Mouse (Mus musculus) neural tube, embryonic 12.5 days (tissue): Measurements from ENCODE around the gene Acvrl1. TPM values are rescaled to one million over a fixed set of nuclear protein-coding genes. Genes with fewer than 3 reads are reported as not detected.

Source experiments
- ATAC-seq: fragments of 200-750 bp; cut with Nextera tagmentation; 2 replicates; pipeline ENCODE4 v1.8.0; 2017; ENCODE audit warnings: low read depth, mild to moderate bottlenecking, moderate TSS enrichment, moderate library complexity; ENCODE audit not compliant: low FRiP score
- H3K27ac ChIP-seq: fragments of 300-500 bp; sonication (generic); 2 replicates; pipeline ENCODE4 v1.5.1; 2016
- H3K27me3 ChIP-seq: fragments of 300-500 bp; sonication (generic); replicated peaks from 2 replicates; pipeline ENCODE4 v1.6.1; 2016; ENCODE audit warnings: mild to moderate bottlenecking
- H3K36me3 ChIP-seq: fragments of 300-500 bp; sonication (generic); 2 replicates; pipeline ENCODE4 v1.6.1; 2016; ENCODE audit warnings: mild to moderate bottlenecking
- H3K4me1 ChIP-seq: fragments of 300-500 bp; sonication (generic); 2 replicates; pipeline ENCODE4 v1.6.1; 2016
- H3K4me2 ChIP-seq: fragments of 300-500 bp; sonication (generic); replicated peaks from 2 replicates; pipeline ENCODE4 v1.6.1; 2016; ENCODE audit warnings: mild to moderate bottlenecking
- H3K4me3 ChIP-seq: fragments of 300-500 bp; sonication (generic); 2 replicates; pipeline ENCODE4 v1.5.1; 2016
- H3K9ac ChIP-seq: fragments of 300-500 bp; sonication (generic); 2 replicates; pipeline ENCODE4 v1.6.1; 2016; ENCODE audit warnings: mild to moderate bottlenecking
- H3K9me3 ChIP-seq: fragments of 300-500 bp; sonication (generic); 2 replicates; pipeline ENCODE4 v1.6.1; 2016; ENCODE audit warnings: mild to moderate bottlenecking
- WGBS: fragments of 180-500 bp; shearing (Covaris S2); methylation state at CpG from one replicate; pipeline ENCODE4 v1.1.7; 2016; 5-methylcytosine and 5-hydroxymethylcytosine counted together
- polyA plus RNA-seq: library from polyadenylated mRNA; unstranded; fragments of >200 nt; fragmentation: Nextera tagmentation; extraction: Ambion mirVana; gene quantifications from 2 replicates; pipeline ENCODE4 v1.2.1, GENCODE M21; 2016

The Acvrl1 gene
- polyA plus RNA-seq, 1 experiment from 2014 or later = 8.3 TPM

DNA sequence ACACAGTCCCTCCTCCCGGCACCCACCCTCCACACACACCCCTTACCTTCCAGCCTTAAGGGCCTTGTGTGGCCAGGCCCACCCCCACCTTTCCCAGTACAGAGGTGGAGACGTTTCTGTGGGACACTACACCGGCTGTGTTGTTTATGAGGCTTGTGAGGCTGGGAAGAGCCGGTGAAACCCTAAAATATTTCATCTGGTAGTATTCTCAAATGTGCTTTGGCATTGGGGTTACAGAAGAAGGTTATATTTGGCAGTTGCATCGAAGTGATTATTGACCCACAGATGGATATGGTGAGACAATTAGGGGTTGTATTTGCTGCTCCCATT is 46.8 kb downstream of the Acvrl1 start:
- Histone ChIP-seq H3K27me3 (no peaks in the 10 kb centered on the region), H3K27ac (peak overlapping the region; percentile 42; the same call in 1 of the 2 replicates), H3K4me3 (peak overlapping the region; percentile 87), H3K4me2 (peak overlapping the region; percentile 91), H3K36me3 (no peaks in the 10 kb centered on the region), H3K4me1 (peaks cover 47% of the 10 kb centered on the region), H3K9ac (peak overlapping the region; percentile 94), H3K9me3 (no peaks in the 10 kb centered on the region)
- 6% methylated on average over 5 of the region's 5 CpGs for WGBS
- ATAC-seq = no peak

DNA sequence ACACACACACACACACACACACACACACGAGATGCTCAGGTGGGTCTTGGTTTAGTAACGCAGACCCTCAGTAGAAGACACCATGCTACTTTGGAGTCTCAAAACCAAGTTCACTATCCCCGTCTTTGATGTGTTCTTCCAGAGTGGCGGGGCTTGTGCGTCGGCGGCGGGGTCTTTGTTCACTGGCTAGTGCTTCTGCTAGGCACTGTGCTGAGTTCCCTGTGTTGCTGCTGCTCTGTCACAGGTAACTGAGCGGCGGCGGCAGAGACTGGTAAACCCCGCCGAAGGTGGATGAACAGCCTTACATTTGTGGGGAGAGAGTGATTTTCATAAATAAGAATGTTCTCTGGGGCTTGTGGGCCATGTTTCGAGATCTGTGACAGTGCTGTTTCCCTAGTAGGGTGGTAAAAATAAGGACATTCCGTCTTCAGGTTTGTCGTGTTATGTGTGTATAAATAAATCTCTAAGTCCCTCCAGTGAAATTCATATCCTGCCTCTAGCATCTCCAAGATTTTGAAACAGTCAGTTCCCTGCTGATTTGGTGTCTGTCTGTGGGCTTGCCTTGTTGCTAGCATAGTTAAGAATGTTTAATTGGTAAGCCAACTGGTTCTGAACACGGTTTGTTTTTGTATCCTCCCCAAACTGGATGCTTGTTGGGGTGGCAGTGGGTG is 47.4 kb downstream of the Acvrl1 start:
- H3K27ac ChIP-seq = no peak overlapping the region
- peak overlapping the region; percentile 94 for H3K9ac ChIP-seq
- peak overlapping the region; percentile 87 for H3K4me3 ChIP-seq
- no peaks in the 10 kb centered on the region for H3K27me3 ChIP-seq
- peaks cover 53% of the 10 kb centered on the region for H3K4me1 ChIP-seq
- no peaks in the 10 kb centered on the region for H3K9me3 ChIP-seq
- 24% methylated on average over 17 of the region's 17 CpGs for WGBS
- H3K36me3 ChIP-seq = no peaks in the 10 kb centered on the region
- H3K4me2 ChIP-seq = peak overlapping the region; percentile 91
- no peak for ATAC-seq

DNA sequence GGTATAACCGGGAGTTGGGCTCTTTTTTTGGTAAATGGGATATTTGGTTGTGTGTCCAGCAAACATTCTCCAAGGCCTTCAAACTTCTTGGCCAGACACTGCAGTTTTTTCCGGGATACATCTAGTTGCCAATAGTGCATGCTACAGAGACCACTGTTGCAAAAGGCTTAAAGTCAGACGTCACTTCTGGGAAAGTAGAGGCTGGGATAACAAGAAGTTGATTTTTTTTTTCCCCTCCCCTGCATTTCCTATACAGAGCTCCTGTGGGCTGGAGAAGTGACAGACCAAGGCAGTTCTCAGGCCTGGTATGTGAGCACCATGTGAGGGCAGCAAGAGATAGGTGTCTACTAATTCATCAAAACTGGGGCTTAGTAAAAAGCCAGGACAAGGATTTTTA is 48.0 kb downstream of the Acvrl1 start:
- Histone ChIP-seq H3K4me3 (peak overlapping the region; percentile 87; the same call in 1 of the 2 replicates), H3K27me3 (no peaks in the 10 kb centered on the region), H3K9ac (peak overlapping the region; percentile 94; the same call in 1 of the 2 replicates)

DNA sequence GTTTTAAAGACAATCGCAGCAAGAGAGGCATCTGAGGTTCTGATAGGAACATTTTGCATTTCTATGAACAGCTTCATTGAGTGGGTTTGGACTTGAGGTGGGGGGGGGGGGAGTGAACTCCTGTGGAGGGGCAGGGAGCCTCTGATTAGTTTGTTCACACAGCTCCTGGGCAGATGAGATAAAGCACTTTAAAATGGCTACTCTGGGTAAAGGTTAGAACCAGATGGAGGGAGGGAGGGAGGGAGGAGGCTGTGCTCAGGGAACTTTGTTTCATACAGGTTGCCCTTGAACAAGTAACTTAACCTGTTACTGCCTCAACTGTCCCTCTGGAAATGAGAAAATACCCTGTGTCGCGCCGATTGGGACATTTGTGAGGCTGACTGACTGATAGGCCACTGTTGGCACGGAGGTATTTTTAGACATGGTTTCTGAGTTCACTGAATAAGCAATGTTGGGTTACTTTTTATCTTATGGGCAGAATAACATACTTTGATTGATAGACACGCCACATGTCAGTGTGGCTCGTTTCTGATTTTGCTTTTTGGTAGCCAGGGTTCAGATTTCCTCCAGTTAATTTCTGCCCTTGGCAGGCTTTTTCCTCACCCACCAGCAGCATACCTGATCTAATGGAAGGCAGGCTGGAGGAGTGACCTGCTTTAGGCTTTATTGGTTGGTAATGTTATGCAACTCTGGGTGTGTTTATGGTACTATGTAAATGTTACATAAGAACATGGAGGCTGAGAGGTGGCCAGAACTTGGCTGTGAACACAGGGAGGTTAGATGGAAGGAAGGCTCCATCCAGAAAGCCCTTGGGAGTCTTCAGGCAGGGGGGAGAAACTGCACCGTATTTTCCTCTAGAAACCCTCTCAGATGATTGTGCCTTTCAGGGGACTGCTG is 48.7 kb downstream of the Acvrl1 start:
- WGBS = 71% methylated on average over 8 of the region's 8 CpGs

More for the DNA sequence above, 48.0 kb downstream of the Acvrl1 start:
- 56% methylated on average over 3 of the region's 3 CpGs for WGBS
- Histone ChIP-seq H3K4me1 (peaks cover 59% of the 10 kb centered on the region), H3K4me2 (peak overlapping the region; percentile 91), H3K36me3 (no peaks in the 10 kb centered on the region), H3K9me3 (no peaks in the 10 kb centered on the region), H3K27ac (no peak overlapping the region)
- no peak for ATAC-seq

DNA sequence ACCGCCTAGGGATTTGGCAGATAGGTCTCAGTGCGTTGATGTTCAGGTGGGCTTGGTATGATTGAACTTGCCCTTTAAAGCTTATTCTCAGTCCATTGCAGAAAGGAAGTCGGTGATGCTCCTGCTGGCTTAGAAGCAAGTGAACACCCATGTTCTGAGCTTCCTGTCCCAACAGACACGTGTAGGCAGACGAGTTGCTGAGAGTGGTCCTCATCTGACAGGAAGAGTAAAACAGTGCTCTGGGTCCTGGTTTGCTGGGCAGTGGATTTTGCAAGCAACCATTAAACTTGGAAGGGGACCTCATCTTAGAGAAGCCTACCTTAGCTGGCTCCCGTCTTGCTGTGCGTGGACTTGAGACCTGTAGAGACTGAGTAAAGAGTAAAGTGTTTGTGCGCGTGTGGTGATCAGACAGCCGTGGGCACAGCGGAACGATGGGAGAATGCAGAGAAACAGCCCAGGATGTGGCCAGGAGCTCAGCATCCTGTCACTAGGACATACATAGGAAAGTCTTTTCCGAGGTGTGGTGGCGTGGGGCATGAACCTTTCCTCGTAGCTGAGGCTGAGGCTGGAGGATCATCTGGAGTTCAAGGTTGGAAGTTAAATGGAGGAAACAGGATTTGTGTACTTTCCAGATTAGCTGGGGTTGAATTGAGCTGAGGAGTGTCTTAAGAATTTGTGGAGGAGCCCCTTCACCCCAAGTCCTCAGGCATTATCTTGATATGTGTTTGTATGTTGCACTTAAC is 52.2 kb downstream of the Acvrl1 start:
- ATAC-seq = no peak
- no peak overlapping the region for H3K4me3 ChIP-seq
- WGBS = 57% methylated on average over 15 of the region's 15 CpGs
- H3K27ac ChIP-seq = no peak overlapping the region
- peaks cover 70% of the 10 kb centered on the region for H3K4me1 ChIP-seq
- no peaks in the 10 kb centered on the region for H3K27me3 ChIP-seq
- peaks cover 3% of the 10 kb centered on the region; the same call in 1 of the 2 replicates for H3K36me3 ChIP-seq
- peak overlapping the region; percentile 28; the same call in 1 of the 2 replicates for H3K4me2 ChIP-seq
- H3K9ac ChIP-seq = no peak overlapping the region
- no peaks in the 10 kb centered on the region for H3K9me3 ChIP-seq

More for the DNA sequence above, 48.7 kb downstream of the Acvrl1 start:
- no peak overlapping the region for H3K9ac ChIP-seq
- H3K4me2 ChIP-seq = peak overlapping the region; percentile 91
- H3K36me3 ChIP-seq = no peaks in the 10 kb centered on the region
- ATAC-seq = no peak
- no peaks in the 10 kb centered on the region for H3K27me3 ChIP-seq
- no peaks in the 10 kb centered on the region for H3K9me3 ChIP-seq
- H3K4me3 ChIP-seq = no peak overlapping the region
- no peak overlapping the region for H3K27ac ChIP-seq
- H3K4me1 ChIP-seq = peaks cover 65% of the 10 kb centered on the region

DNA sequence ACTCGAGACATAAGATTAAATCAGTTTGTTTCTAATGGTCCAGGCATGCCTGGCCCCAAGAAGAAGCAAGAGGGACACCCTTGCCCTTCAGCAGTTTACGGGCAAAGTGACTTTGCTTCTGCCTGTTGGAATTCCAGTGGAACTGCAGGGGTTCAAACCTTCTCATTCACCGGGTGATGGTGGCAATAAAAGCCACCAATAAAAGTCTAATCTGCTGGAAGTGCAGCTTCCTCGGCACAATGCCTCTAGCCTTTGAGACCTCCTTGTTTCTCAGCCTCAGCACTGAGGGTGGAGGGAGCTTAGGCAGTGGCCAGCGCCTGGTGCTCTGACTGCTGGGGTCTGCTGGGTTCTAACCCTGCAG is 52.8 kb downstream of the Acvrl1 start:
- no peaks in the 10 kb centered on the region for H3K27me3 ChIP-seq
- no peak for ATAC-seq
- peaks cover 65% of the 10 kb centered on the region for H3K4me1 ChIP-seq
- 8% methylated on average over 5 of the region's 5 CpGs for WGBS
- H3K4me2 ChIP-seq = peak overlapping the region; percentile 28
- H3K27ac ChIP-seq = no peak overlapping the region
- H3K9me3 ChIP-seq = no peaks in the 10 kb centered on the region
- peaks cover 4% of the 10 kb centered on the region; the same call in 1 of the 2 replicates for H3K36me3 ChIP-seq
- H3K4me3 ChIP-seq = no peak overlapping the region
- H3K9ac ChIP-seq = 0 out of 2 replicates have a peak overlapping the region, but pooled peaks have one; percentile 35

DNA sequence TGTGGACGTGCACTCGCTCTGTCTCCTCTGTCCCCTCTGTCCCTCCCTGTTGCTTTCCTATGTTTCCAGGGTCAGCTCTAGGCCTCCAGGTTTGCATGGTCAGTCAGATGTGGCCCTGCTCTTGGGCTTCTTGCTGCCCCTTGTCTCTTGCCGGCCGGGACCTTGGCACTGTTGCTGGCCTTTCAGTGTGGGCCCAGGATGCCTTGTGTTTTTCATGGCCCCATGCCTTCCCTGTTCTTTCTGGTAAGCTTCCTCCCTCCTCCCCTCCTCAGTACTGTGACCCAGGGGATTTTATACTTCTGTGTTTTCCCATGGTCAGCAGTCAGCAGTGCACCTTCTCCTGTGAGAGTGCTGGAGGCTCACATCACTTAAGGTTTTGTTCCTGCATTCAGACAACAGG is 53.2 kb downstream of the Acvrl1 start:
- Histone ChIP-seq H3K4me3 (no peak overlapping the region), H3K27ac (no peak overlapping the region), H3K27me3 (no peaks in the 10 kb centered on the region), H3K4me2 (peak overlapping the region; percentile 28), H3K36me3 (peaks cover 4% of the 10 kb centered on the region; the same call in 1 of the 2 replicates), H3K9me3 (no peaks in the 10 kb centered on the region), H3K9ac (0 out of 2 replicates have a peak overlapping the region, but pooled peaks have one; percentile 35), H3K4me1 (peaks cover 61% of the 10 kb centered on the region)
- ATAC-seq = no peak
- 9% methylated on average over 4 of the region's 4 CpGs for WGBS

DNA sequence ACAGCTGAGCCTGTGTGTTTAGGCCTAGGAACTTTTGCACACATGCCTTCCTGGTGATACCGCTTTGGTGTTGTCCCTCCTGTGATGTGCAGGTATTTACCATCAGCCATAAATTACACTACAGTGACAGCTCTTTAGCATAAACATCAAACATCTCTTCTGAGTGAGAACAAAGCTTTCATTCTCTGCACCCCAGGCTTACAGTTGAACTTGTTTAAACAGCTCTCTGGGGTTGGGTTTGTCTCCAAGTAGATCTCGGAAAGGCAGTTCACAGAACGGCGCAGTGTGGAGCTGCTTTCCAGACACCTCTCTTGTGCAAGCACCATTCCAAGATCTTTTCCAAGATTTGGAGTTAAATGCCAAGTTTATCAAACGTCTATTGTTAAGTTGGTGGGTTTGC is 54.4 kb downstream of the Acvrl1 start:
- peaks cover 4% of the 10 kb centered on the region; the same call in 1 of the 2 replicates for H3K36me3 ChIP-seq
- no peak overlapping the region for H3K9ac ChIP-seq
- H3K4me1 ChIP-seq = peaks cover 49% of the 10 kb centered on the region
- H3K4me2 ChIP-seq = peak overlapping the region; percentile 17; the same call in 1 of the 2 replicates
- no peaks in the 10 kb centered on the region for H3K27me3 ChIP-seq
- no peaks in the 10 kb centered on the region for H3K9me3 ChIP-seq
- WGBS = 8% methylated on average over 5 of the region's 5 CpGs
- peak; percentile 64 for ATAC-seq
- no peak overlapping the region for H3K27ac ChIP-seq
- H3K4me3 ChIP-seq = no peak overlapping the region

DNA sequence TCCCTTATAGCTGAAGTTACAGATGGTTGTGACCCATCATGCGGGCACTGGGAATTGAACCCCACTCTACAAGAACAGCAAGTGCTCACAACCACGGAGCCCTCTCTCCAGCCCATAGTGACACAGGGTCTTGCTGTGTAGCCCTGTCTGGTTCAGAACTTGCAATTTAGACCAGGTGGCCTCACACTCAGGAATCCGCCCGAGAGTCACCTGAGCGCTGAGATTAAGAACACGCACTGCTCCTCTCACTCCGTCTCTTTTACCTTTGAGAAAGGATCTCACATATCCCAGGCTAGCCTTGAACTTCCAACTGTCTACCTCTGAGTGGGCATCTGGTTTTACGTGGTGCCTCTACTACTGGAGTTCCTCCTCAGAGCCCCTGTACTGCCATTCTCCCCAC is 56.0 kb downstream of the Acvrl1 start:
- WGBS = 98% methylated on average over 8 of the region's 8 CpGs
- H3K4me1 ChIP-seq = peaks cover 51% of the 10 kb centered on the region
- no peak overlapping the region for H3K9ac ChIP-seq

DNA sequence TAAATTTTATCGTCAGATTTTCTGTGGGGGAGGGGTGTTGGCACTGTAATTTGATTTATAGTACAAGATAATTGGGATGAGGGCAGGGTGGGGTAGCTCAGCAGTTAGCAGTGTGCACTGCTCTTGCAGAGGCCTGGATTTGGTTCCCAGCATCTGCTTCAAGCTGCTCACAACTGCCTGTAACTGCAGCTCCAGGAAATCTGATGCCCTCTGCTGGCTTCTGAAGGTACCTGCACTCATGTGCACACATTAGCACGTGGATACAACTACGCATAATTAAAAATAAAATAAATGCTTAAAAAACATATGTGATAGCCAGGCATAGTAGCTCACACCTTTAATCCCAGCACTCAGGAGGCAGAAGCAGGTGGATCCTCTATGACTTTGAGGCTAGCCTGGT is 57.2 kb downstream of the Acvrl1 start:
- H3K4me2 ChIP-seq = no peak overlapping the region
- peaks cover 4% of the 10 kb centered on the region; the same call in 1 of the 2 replicates for H3K36me3 ChIP-seq
- peaks cover 54% of the 10 kb centered on the region for H3K4me1 ChIP-seq
- H3K27ac ChIP-seq = no peak overlapping the region
- H3K9ac ChIP-seq = no peak overlapping the region
- no peak for ATAC-seq
- no peaks in the 10 kb centered on the region for H3K27me3 ChIP-seq
- H3K4me3 ChIP-seq = no peak overlapping the region
- H3K9me3 ChIP-seq = no peaks in the 10 kb centered on the region
- 94% methylated on average over 3 of the region's 3 CpGs for WGBS

More for the DNA sequence above, 56.0 kb downstream of the Acvrl1 start:
- H3K36me3 ChIP-seq = peaks cover 4% of the 10 kb centered on the region; the same call in 1 of the 2 replicates
- no peak overlapping the region for H3K27ac ChIP-seq
- H3K4me3 ChIP-seq = no peak overlapping the region
- no peak for ATAC-seq
- no peaks in the 10 kb centered on the region for H3K9me3 ChIP-seq
- H3K27me3 ChIP-seq = no peaks in the 10 kb centered on the region
- H3K4me2 ChIP-seq = no peak overlapping the region

DNA sequence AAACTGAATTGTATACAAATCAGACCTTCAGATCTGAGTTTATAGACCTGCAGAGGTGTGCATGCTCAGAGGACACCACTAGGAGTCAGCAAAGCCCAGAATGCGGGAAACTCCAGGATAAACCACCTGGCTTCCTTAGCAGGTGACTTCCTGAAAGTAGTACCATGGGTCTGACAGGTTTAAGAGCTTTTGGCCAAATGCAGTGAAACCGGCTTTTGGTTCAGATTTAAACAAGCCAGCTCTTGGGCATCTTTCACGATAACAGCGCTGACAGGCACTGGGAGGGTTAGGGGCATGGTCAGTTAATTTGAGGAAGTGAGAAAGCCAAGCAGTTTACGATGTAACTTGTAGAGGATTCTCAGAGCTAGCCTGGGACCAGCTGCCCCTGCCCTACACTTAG is 59.6 kb downstream of the Acvrl1 start:
- WGBS = 74% methylated on average over 5 of the region's 5 CpGs
- no peak for ATAC-seq
- no peaks in the 10 kb centered on the region for H3K9me3 ChIP-seq
- H3K4me2 ChIP-seq = no peak overlapping the region
- no peak overlapping the region for H3K4me3 ChIP-seq
- H3K4me1 ChIP-seq = peaks cover 54% of the 10 kb centered on the region
- H3K27ac ChIP-seq = no peak overlapping the region
- H3K36me3 ChIP-seq = peaks cover 4% of the 10 kb centered on the region; the same call in 1 of the 2 replicates
- no peaks in the 10 kb centered on the region for H3K27me3 ChIP-seq
- H3K9ac ChIP-seq = no peak overlapping the region
